Mouse (Mus musculus) MEL-GATA-1-ER (cell line): Measurements from ENCODE around the gene Mt1.
"Not testable (repeated sequence)": the region's sequence is repeated elsewhere in the genome, so short reads cannot be mapped to it uniquely, and the experiment has no call there.

ENCODE experiments used
- DNase-seq: peaks from one replicate; pipeline ENCODE4 v3.0.0-alpha.2; 2012; ENCODE audit warnings: low read depth; ENCODE audit errors: extremely low read depth

Gene Mt1

GRCm38 (mm10) chr8:94178857-94179712 lies at the start of gene Mt1:
TSS of gene Mt1 (plus strand) at chr8:94179082.
- DNase-seq = peak; percentile 99

- DNase-seq = no peak
Observed at GRCm38 (mm10) chr8:94129133-94129789, 49.6 kb upstream of the Mt1 start.

GRCm38 (mm10) chr8:94130126-94130525 lies 48.8 kb upstream of the Mt1 start:
- no peak for DNase-seq

GRCm38 (mm10) chr8:94132096-94132495 lies 46.8 kb upstream of the Mt1 start:
- no peak for DNase-seq

- DNase-seq = not testable (repeated sequence)
Observed at GRCm38 (mm10) chr8:94134601-94135000, 44.3 kb upstream of the Mt1 start.

- DNase-seq = no peak
Observed at GRCm38 (mm10) chr8:94135556-94135955, 43.3 kb upstream of the Mt1 start.

- DNase-seq = no peak
Observed at GRCm38 (mm10) chr8:94136192-94136591, 42.7 kb upstream of the Mt1 start.

GRCm38 (mm10) chr8:94136933-94137332 lies 41.9 kb upstream of the Mt1 start, which contains the start of gene Mt4:
TSS of gene Mt4 (plus strand) at chr8:94137197.
- no peak for DNase-seq

GRCm38 (mm10) chr8:94140266-94140795 lies 38.6 kb upstream of the Mt1 start:
- DNase-seq = no peak

- DNase-seq = no peak
Observed at GRCm38 (mm10) chr8:94148236-94148635, 30.6 kb upstream of the Mt1 start.

GRCm38 (mm10) chr8:94150925-94151324 lies 28.0 kb upstream of the Mt1 start:
- DNase-seq = no peak

GRCm38 (mm10) chr8:94152513-94153300 lies 26.2 kb upstream of the Mt1 start, which contains the start of gene Mt3:
TSS of gene Mt3 (plus strand) at chr8:94152607.
- DNase-seq = no peak

- DNase-seq = no peak
Observed at GRCm38 (mm10) chr8:94153451-94153850, 25.4 kb upstream of the Mt1 start.

GRCm38 (mm10) chr8:94154537-94154936 lies 24.3 kb upstream of the Mt1 start:
- no peak for DNase-seq

GRCm38 (mm10) chr8:94156092-94156491 lies 22.8 kb upstream of the Mt1 start:
- no peak for DNase-seq

GRCm38 (mm10) chr8:94165772-94166171 lies 13.1 kb upstream of the Mt1 start:
- DNase-seq = not testable (repeated sequence)

- peak; percentile 69 for DNase-seq
Observed at GRCm38 (mm10) chr8:94167244-94167643, 11.6 kb upstream of the Mt1 start.

GRCm38 (mm10) chr8:94169547-94169946 lies 9.3 kb upstream of the Mt1 start:
- DNase-seq = peak; percentile 59

- no peak for DNase-seq
Observed at GRCm38 (mm10) chr8:94171321-94171755, 7.5 kb upstream of the Mt1 start.

GRCm38 (mm10) chr8:94172075-94172808 lies 6.6 kb upstream of the Mt1 start, which contains the start of gene Mt2:
TSS of gene Mt2 (plus strand) at chr8:94172664.
- peak; percentile 76 for DNase-seq
